Mouse (Mus musculus) urinary bladder, adult 18-20 months (tissue): Measurements from ENCODE around the gene Galnt2.

ENCODE experiments used
- DNase-seq, 2 experiments: peaks; one replicate each; pipeline ENCODE4 v3.0.0; 2022; ENCODE audit warnings: low spot score in 2 of 2, mixed read lengths in 2 of 2

Gene Galnt2

DNA sequence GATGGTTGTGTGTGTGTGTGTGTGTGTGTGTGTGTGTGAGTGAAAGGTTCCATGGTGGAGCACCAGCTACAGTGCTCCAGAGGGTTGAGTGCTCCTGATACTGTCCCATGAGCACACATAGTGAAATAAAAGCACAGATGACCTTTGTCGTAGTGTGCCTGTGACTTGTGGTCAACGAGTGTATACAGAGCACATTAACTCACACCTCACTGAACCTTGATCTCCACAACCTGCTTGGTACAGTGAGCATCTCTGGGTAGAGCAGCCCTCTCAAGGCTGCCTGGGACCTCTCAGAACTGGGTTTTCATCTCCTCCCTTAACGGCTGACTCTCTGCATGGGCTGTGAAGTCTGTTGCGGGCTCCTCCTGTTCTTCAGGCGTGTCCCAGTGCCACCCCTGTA is 60.5 kb downstream of the Galnt2 start:
- no peak for DNase-seq

DNA sequence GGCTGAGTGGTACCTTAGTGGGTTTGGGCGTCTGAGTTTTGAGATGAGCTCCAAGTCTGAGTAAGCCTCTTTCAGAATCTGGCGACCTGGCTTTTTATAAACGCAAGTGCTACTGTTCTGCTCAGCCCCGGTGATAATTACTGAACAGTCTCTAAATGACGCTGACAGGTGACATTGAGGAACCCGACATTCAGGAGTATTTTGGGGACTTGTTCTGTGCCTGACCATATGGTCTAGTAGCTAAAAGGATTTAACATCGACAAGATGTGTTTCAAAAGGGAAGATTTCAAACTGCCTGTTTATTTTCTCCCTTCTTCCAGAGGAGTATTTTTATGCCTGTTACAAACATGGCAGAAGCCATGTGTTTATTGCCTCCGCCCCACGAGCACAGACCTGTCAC is 61.8 kb downstream of the Galnt2 start:
- no peak for DNase-seq

DNA sequence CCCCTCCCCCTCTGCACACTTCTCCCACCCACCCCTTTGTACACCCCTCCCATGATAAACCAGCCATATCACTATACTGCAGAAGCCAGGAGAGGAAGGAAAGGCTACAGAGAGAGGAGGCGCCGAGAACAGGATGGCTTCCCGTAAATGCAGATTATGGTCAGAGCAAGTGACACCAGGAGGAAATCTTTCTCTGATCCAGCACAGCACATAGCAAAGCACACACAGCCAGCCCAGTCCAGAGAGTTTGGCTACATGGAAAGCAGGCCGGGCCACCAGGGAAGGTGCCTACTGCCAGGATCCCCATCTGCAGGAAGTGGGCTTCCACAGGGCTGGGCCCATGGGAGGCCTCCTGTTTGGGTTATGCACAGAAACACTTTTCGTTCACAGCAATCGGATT is 63.2 kb downstream of the Galnt2 start:
- no peak for DNase-seq

DNA sequence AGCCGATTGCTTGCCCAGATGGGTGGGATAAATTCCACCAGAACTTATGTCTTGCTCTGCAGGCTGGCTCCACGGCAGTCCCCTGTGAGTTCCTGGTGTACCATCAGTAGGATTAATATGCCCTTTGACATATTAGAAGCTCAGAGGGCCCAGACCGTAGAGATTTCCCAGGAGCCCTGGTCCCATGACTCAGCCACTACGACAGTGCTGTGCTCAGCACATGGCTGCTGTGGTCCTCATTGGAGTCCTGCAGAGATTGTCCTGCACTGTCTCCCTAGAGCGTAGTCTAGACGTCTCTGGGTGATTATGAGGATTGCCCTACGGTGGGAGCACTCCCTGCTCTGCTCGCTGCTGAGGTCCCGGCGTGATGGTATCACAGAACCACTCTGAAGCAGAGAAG is 63.7 kb downstream of the Galnt2 start:
- no peak for DNase-seq

DNA sequence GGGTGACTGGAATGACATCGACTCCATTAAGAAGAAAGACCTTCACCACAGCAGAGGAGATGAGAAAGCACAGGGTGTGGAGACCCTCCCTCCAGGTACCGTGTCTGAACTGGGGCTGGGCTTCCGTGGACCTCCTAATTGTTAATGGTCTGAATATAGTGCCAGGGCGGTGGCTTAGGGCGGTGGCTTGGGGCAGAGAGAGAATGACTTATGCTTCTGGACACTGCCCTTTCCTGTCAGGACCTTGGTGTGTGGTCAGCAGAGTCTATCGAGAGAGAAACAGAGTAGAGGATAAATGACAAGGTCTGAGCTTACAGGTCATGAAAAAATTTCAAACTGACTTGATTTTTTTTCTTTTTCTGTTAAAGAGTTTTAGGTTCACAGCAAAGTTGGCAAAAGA is 64.2 kb downstream of the Galnt2 start:
- DNase-seq, result no peak

DNA sequence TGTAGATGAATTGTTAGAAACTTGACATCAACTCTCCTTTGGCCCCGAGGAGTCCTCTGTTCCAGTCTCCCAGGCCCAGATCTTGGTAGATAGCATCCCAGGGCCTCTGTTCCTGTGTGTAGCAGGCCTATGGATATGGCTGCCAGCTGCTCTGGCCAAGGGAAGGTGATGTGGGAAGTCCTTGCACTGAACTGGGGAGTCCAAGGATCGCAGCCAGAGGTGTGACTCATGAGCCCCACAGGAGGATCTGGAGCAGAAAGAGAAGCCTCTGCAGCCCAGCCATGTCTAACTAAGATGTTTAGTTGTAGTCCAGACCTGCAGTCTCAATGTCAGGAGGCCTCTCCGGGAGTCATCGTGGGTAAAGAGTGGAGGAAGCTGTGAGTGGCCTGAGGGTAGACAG is 70.3 kb downstream of the Galnt2 start:
- no peak for DNase-seq

DNA sequence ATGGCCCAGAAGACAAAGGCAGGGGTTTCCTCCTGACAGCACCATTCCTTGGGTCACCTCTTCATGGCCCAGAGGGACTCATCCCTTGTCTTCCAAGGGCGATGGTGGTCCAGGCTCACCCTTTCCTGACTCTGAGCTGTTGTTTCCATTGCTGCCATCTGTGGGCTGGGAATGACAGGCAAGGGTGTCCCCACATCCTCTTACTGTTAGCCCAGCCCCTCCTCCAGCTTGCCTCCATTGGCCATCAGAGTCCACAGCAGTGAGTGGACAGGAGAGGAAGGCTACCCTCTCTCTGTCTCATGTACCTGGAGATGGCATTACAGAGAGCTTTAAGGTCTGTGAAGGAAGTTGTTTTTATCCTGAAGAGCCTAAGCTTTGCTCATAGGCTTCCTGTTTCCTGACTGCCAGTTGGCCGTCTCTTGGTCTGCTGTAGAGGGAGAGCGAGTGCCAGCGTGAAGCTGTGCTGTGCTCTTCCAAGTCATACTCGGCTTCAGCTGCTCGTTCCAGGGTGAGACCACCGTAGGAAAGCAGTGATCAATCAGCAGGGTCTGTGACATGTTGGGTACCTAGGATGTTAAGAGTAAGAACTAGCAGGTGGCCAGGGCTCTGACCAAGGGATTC is 70.9 kb downstream of the Galnt2 start:
- no peak for DNase-seq

DNA sequence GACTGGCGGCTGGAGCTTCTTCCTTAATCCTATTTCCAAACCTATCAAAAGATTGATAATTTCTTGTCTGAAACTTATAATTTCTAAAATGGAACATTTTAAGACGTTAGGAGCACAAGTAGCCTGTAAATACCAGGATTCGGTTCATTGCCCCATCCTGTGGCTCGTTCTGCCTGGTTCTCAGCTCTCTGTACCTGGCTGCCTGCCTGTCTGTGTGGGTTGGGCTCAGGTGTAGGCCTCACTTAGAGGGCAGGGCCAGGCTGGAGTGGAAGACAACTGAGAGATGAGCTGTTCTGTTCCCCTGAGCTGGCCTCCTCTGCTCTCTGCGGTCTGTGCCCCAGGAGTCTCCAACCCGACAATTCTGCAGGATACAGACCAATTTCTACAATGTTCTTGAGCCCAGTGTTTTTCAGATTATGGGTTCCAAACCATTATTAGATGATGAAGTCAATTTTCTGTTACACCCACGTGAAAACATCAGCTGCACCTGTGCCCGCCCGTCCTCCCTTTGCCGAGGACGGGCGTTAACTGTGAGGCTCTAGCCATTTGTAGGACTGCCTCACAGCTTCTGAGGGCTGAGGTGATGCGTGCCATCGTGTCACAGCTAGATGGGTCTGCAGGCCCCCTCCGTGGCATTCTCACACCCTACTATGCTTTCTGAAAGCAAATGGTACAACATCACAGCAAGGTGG is 72.2 kb downstream of the Galnt2 start:
- no peak for DNase-seq

DNA sequence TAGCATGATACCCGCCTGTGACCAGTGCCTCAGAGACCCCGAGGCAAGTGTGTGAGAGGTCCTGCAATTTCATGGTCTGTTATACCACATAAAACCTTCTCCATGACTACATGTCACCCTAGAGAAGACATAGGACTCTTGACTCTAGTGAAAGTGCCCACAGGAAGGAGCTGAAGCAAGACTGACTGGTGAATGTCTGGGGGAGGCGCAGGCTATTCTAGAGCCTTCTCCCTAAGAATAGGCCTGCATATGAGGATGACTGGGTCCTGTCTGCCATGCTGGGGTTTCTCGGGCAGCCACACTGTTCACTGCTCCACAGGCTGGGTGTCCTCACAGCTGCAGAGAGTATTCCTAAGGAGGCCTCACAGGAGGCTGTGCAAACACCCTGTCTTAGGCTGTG is 73.0 kb downstream of the Galnt2 start:
- DNase-seq, result no peak

DNA sequence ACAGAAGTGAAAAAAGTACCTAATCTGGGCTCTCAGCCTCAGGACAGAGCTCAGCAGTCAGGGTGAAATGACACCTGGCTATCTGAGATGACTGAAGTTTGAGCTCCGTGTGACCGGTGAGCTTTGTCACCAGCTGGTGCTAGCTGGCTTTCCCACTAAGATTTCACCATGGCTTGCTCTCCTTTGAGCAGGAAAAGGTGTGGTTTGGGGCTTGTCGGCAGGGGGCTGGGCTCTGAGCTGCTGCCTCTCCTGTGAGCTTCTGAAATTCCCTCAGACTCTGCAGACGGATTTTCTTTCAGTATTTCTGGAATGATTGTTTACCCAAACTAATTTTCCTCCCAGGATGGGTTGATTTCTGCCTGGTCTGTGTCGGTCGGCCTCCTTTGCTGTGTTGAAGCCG is 75.4 kb downstream of the Galnt2 start:
- no peak for DNase-seq

DNA sequence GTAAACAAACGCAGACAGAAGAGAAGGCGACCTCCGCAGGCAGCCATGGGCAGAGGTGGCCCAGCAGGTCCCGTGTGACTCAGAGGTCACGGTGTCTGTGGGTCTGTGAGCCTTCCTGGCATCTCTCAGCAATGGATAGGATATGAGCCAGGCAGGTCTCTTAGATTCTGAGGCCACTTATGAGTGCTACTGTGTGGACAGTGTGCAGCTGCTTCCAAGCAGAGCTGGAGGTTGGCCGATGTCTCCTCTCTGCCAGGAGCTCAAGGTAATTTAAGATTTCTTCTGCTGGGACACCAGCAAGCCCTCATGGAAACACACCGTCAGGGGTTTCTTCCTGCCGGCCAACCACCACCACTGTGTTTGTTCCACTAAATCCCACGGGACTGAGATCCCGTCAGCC is 76.5 kb downstream of the Galnt2 start:
- DNase-seq, result no peak

DNA sequence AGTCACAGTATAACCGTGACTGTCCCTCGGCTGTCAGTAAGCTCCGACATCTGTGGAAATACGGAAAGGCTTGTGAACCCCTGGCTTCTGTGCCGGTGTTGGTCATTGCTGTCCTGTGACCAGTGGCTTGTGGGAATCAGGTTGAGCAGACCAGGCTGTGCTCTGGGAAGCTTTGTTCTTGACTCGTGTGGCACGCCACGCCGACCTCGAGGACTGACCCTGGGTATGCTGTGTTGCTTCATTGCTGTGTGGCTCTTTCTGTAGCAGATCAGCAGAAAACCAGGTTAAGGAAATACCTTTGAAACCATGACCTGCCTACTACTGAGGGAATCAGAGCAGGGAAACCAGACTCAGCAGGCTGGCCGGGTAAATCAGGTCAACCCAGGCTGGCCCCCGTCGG is 79.3 kb downstream of the Galnt2 start:
- DNase-seq, result no peak

DNA sequence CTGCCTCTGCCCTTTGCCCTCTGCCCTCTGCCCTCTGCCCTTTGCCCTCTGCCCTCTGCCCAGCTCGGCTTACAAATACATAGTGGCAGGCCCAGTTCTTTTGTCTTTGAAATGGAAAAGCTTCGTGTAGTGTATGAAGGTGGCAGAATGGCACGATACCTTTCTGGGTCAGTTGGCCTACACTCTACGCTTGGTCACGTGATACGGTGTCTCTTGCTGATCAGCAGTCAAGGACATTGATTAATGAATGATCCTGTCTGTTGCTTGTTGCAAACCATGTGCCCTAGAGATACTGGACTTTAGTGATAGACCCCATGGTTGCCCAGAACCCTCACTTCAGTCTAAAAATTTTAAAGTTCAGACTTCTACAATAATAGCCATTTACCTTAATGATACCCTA is 79.9 kb downstream of the Galnt2 start:
- no peak for DNase-seq

DNA sequence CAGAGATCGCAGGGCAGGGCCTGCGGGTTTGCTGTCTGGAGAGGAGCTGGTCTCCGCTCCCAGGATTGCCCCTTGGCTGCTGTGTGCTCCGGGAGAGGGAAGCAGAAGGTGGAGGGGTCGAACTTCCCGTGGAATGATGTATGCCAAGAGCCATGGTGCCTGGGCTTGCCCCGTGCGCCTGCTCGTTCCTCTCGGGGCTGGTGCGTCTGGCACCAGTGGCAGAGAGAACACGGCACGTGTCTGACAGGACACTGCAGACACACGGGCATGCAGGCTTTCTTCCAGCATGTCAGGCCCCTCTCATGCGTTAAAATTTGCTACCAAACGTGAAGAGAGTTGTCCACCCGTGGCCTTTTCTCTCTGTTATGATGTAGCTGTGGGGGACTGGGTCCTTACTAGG is 80.5 kb downstream of the Galnt2 start:
- no peak for DNase-seq

DNA sequence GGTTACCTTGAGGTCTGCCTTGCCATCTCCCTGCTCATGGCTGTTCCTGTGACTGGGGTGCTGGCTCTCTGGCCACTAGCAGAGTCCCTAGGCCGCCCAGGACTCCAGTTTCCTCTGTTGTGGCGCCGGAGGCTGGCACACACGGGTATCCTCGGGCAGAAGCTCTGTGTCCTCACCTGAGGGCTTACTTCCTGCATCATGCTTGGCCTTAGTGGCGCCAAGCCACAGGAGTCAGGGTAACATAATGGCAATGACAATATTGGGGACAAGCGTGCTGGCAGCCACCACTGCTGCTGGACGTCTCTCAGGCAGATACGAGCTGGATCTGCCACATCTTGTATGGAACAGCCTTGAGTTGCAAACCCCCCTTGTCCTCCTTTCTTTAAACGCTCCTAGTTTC is 81.0 kb downstream of the Galnt2 start:
- no peak for DNase-seq

DNA sequence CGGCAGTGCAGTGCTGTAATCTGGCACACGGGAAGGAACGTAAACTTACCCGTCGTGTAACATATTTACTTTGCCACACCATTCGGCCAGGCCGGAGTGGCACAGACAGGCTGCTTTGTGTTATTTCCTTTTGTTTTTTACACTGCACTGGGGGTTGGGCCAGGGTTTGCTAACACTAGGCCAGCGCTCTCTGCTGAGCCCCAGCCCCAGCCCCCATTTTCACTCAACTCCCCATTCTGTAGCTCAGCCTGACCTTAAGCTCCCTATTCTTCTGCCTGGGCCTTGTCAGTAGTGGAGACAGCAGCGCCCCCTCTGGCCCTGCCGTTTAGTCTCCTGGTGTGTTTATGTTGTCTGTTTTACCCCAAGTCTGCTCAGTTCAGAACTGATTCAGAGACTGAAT is 83.6 kb downstream of the Galnt2 start:
- no peak for DNase-seq

DNA sequence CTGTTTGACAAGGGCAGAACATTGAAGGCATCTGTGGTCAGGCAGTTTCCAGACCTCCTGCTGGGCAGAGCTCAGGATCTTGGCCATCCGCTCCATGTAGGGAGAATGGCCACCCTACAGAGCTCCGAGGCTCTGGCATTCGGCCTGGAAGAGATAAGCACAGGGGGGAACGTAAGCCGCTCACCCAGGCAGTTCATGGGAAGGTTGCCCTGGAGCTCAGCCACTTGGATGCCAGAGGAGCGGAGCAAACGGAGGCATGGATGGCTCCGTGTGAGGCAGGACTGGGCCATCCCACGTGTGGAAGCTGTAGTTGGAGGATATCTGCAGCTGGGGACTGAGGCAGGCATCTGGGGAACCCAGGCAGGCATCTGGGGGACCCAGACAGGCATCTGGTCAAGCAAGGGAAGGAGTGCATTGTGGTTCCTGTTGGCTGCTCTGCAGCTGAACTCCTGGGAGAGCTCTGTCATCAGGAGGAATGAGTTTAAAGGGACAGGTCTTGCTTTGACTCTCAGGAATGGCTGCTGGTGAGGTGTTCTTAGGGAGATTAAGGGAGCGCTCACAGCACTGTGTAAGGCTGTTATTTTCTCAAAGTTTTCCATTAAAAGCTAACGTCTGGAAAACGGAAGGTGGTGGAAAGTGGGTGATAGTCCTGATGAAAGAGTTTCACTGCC is 85.4 kb downstream of the Galnt2 start:
- DNase-seq, result no peak

DNA sequence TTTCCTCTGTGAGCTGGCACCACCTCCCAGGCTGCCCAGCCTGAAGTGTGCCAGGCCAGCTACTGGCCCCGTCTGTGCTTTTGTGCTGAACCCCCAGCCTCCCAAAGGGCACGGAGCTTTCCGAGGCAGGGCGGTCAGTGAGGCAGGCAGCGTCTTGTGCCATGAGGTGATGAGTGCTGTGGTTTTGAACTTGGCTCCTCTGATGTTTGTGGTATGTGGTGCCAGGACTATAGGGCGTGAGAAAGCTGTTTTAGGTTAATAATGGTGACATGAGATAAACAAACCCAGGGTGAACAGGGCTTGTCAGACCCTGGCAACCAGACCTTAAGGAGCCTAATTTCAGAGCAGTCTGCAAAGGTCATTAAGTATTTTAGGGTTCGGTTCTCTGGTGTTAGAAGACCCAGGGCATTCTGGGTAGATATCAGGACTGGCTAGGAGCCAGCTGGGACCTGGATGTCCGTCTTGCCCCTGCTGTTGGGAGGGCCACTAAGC is 86.0 kb downstream of the Galnt2 start:
- no peak for DNase-seq

DNA sequence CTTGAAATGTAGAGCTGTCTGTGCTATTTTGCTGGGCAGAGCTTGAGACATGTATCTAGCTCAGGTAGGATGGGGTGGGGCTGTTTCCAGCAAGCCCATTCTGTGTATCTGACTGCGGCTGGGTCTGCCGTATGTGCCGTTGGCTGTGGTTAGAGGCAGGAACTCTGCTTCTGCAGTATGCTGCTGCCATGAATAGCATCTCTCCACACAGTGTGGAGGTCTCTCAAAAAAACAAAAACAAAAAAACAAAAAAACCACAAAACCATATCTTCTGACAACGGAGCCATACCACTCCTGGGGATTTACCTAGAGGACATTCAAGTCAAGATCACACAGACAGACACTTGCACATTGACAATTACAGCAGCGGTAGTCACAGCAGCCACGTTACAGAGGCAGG is 86.6 kb downstream of the Galnt2 start:
- DNase-seq, result no peak

DNA sequence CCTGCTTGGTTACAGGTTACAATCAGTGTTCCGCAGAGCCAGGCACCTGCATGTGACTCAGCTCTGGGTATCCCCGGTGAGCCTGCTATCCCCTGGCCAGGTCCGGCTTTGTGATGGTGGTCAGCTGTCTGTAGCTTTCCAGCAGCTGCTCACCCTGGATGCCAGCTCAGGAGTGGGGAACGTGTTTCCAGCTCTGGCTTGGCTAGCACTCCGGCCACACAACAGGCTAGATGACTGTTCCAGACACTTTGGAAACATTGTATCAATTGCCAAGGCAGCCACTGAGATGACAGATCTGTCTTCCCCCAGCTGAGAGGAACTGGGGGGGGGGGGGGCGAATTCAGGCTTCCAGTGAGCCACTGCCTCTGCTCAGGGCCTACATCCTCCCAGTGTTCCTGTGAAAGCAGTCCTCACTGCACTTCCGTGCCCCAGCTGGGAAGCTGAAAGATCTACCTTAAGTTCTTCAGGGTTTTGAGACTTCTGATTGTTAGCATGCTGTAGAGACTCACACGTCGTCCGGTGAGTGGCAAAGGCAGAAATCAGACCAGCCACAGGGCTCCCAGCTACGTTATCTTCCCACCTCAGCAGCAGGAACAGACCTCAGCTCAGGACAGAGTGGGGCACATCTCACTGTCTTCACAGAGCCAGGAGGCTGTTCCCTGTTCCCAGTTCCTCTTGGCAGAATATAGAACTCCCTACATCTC is 87.6 kb downstream of the Galnt2 start:
- no peak for DNase-seq

DNA sequence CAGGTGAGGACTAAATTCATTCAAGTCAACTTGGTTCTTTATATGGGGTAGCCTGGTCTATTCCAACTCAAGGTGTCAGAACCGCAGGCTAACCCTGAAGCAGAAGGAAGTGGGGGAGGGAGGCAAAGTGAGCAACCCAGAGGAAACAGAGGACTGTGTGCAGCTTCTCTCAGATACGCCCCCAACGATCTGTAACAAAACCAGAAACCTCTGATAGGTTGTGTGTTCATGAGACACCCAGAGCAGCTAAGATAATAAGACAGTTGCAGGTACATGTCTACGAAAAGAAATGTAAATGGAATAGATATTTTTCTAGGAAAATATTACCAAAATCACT is 88.1 kb downstream of the Galnt2 start:
- no peak for DNase-seq

DNA sequence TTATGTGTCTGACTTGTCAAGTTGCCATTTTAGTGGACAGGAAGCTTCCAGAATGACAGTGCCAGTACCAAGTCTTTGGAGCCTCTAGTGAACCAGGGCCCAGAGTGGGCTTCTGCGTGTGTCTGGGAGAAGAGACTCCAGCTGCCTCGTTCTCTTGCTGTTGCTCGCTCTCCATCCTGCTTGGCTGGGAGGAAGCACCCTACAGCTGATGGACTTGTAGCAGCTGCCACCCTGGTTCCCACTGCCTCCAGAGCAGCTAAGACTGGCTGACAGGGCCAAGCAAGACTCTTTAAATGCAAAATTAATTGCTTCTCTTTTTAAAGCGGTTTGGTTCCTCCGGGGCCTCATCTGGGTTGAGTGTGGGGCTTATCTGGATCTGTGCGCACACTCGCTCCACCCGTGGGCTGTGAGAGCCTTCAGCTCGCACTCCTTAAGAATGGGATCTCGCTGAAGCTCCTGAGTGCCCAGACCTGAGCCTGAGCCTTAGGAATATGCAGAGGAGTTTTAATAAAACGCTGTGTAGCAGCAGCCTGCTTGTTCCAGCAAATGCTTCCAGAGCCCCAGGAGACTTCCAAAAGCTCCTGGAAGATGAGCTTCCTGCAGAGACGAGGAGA is 90.1 kb downstream of the Galnt2 start:
- no peak for DNase-seq
